Mouse (Mus musculus): ENCODE measurements around the gene Nme9. TPM values are rescaled to one million over a fixed set of nuclear protein-coding genes. Genes with fewer than 3 reads are reported as not detected.

The Nme9 gene
- polyA plus RNA-seq (2015; fragmentation: Illumina TruSeq; extraction: RNeasy Lipid Tissue Mini Kit (QIAGEN cat#74804); ENCODE audit: low read depth, low replicate concordance) = 1.4 TPM

GRCm38 (mm10) chr9:99451161-99451560 lies at the start of gene Nme9:
Gene Nme9 (plus strand): TSS chr9:99451475.

GRCm38 (mm10) chr9:99437031-99437764 lies 14.1 kb upstream of the Nme9 start, which contains the start of gene Mras:
Gene Mras (minus strand): TSS chr9:99437381.

Other genes starting within 250 kb of the Nme9 start
- not detected for gene Faiml, start 214.2 kb upstream of the Nme9 start, polyA plus RNA-seq (2015; fragmentation: Illumina TruSeq; extraction: RNeasy Lipid Tissue Mini Kit (QIAGEN cat#74804); ENCODE audit: low read depth, low replicate concordance)
- 20.3 TPM for gene Cep70, start 208.1 kb upstream of the Nme9 start, polyA plus RNA-seq (2015; fragmentation: Illumina TruSeq; extraction: RNeasy Lipid Tissue Mini Kit (QIAGEN cat#74804); ENCODE audit: low read depth, low replicate concordance)
- gene Esyt3, start 92.9 kb upstream of the Nme9 start, polyA plus RNA-seq (2015; fragmentation: Illumina TruSeq; extraction: RNeasy Lipid Tissue Mini Kit (QIAGEN cat#74804); ENCODE audit: low read depth, low replicate concordance) = 0.61 TPM
- 125 TPM for gene Mras, start 14.1 kb upstream of the Nme9 start, polyA plus RNA-seq (2015; fragmentation: Illumina TruSeq; extraction: RNeasy Lipid Tissue Mini Kit (QIAGEN cat#74804); ENCODE audit: low read depth, low replicate concordance)
- 63.4 TPM for gene Armc8, start 117.4 kb downstream of the Nme9 start, polyA plus RNA-seq (2015; fragmentation: Illumina TruSeq; extraction: RNeasy Lipid Tissue Mini Kit (QIAGEN cat#74804); ENCODE audit: low read depth, low replicate concordance)
- 14.2 TPM for gene Dbr1, start 124.3 kb downstream of the Nme9 start, polyA plus RNA-seq (2015; fragmentation: Illumina TruSeq; extraction: RNeasy Lipid Tissue Mini Kit (QIAGEN cat#74804); ENCODE audit: low read depth, low replicate concordance)
- 0.36 TPM for gene A4gnt, start 161.0 kb downstream of the Nme9 start, polyA plus RNA-seq (2015; fragmentation: Illumina TruSeq; extraction: RNeasy Lipid Tissue Mini Kit (QIAGEN cat#74804); ENCODE audit: low read depth, low replicate concordance)
- 12.3 TPM for gene Dzip1l, start 178.0 kb downstream of the Nme9 start, polyA plus RNA-seq (2015; fragmentation: Illumina TruSeq; extraction: RNeasy Lipid Tissue Mini Kit (QIAGEN cat#74804); ENCODE audit: low read depth, low replicate concordance)

All from brain, adult 10 weeks (tissue).